Mouse (Mus musculus) hematopoietic stem cell, adult 5-6 weeks (primary cell): ENCODE measurements around the gene Smc5. TPM values are rescaled to one million over a fixed set of nuclear protein-coding genes. Genes with fewer than 3 reads are reported as not detected.

ENCODE experiments used
- ATAC-seq, 2 experiments: fragments of 125-278 bp in 1 of 2; replicated peaks in 1 of 2; 2 replicates each; pipeline ENCODE4 v1.8.0; 2016 to 2017; ENCODE audit warnings: inconsistent platforms in 2 of 2, mild to moderate bottlenecking in 2 of 2, moderate number of reproducible peaks in 2 of 2, low read depth in 1 of 2, moderate TSS enrichment in 1 of 2; ENCODE audit not compliant: low FRiP score in 2 of 2, poor library complexity in 2 of 2, severe bottlenecking in 2 of 2, insufficient read depth in 1 of 2, low TSS enrichment in 1 of 2
- total RNA-seq: library from RNA; stranded (forward); fragments of 172-1452, 232-1000 nt; gene quantifications from 2 replicates; pipeline ENCODE4 v1.2.3, GENCODE M21; 2017

Gene Smc5
- total RNA-seq, 1 experiment from 2014 or later, result 97.5 TPM

- ATAC-seq, result no peak
These were observed 110.3 kb downstream of the Smc5 start for GRCm38 (mm10) chr19:23163361-23163760.

- ATAC-seq, result no peak
These were observed 110.8 kb downstream of the Smc5 start for GRCm38 (mm10) chr19:23162877-23163276.

GRCm38 (mm10) chr19:23162387-23162809 is 111.3 kb downstream of the Smc5 start:
- ATAC-seq, result no peak

- ATAC-seq, result no peak
These were observed 113.8 kb downstream of the Smc5 start for GRCm38 (mm10) chr19:23159780-23160395.

Other genes with a start within 250 kb of the Smc5 start
- gene Klf9, start 132.7 kb downstream of the Smc5 start, total RNA-seq, result 16.0 and 19.9 TPM in 2 replicates
- 11.1 and 15.6 TPM in 2 replicates for gene Mamdc2, start 174.5 kb upstream of the Smc5 start, total RNA-seq